Mouse (Mus musculus): ENCODE data around the gene Zdhhc5. TPM values are rescaled to one million over a fixed set of nuclear protein-coding genes. Genes with fewer than 3 reads are reported as not detected.
A peak's percentile ranks its signal among the peaks of the same experiment; 100 is the strongest.

Zdhhc5 gene
- polyA plus RNA-seq, 1 experiment from 2014 or later: 19.5 TPM

- peaks cover 7% of the 10 kb centered on the region; the same call in 1 of the 2 replicates for H3K36me3 ChIP-seq (ENCODE audit: control insufficient read depth, insufficient read depth, low read length)
- ATAC-seq: peak; percentile 88
- peak overlapping the region; percentile 92 for H3K27ac ChIP-seq (ENCODE audit: low read length)
- peak overlapping the region; percentile 95 for H3K4me3 ChIP-seq (ENCODE audit: low read depth, low read length)
- WGBS: 2% methylated on average over 39 of the region's 39 CpGs
- H3K4me1 ChIP-seq (ENCODE audit: control insufficient read depth, insufficient read depth, low read length): peaks cover 9% of the 10 kb centered on the region
- H3K9ac ChIP-seq (ENCODE audit: low read depth, low read length): peak overlapping the region; percentile 88
- peak overlapping the region; percentile 63 for H3K4me2 ChIP-seq (ENCODE audit: low read length)
- H3K9me3 ChIP-seq (replicated peaks; ENCODE audit: control insufficient read depth, low read length, poor library complexity, severe bottlenecking): no peaks in the 10 kb centered on the region
- no peaks in the 10 kb centered on the region for H3K27me3 ChIP-seq (ENCODE audit: control insufficient read depth, insufficient read depth, low read depth, low read length)
Measured at GRCm38 (mm10) chr2:84669828-84670568, 45.0 kb downstream of the Zdhhc5 start.

GRCm38 (mm10) chr2:84666081-84666480, 48.9 kb downstream of the Zdhhc5 start:
- no peak for ATAC-seq
- Histone ChIP-seq H3K4me3 (ENCODE audit: low read depth, low read length) (no peak overlapping the region), H3K27ac (ENCODE audit: low read length) (no peak overlapping the region), H3K4me1 (ENCODE audit: control insufficient read depth, insufficient read depth, low read length) (peaks cover 8% of the 10 kb centered on the region), H3K27me3 (ENCODE audit: control insufficient read depth, insufficient read depth, low read depth, low read length) (no peaks in the 10 kb centered on the region), H3K9ac (ENCODE audit: low read depth, low read length) (no peak overlapping the region), H3K9me3 (replicated peaks; ENCODE audit: control insufficient read depth, low read length, poor library complexity, severe bottlenecking) (no peaks in the 10 kb centered on the region), H3K36me3 (ENCODE audit: control insufficient read depth, insufficient read depth, low read length) (no peaks in the 10 kb centered on the region), H3K4me2 (ENCODE audit: low read length) (no peak overlapping the region)
- 73% methylated on average over 12 of the region's 12 CpGs for WGBS

GRCm38 (mm10) chr2:84662866-84663265, 52.1 kb downstream of the Zdhhc5 start:
- no peak overlapping the region for H3K4me2 ChIP-seq (ENCODE audit: low read length)
- no peaks in the 10 kb centered on the region for H3K36me3 ChIP-seq (ENCODE audit: control insufficient read depth, insufficient read depth, low read length)
- WGBS: 19% methylated on average over 2 of the region's 2 CpGs
- no peaks in the 10 kb centered on the region for H3K27me3 ChIP-seq (ENCODE audit: control insufficient read depth, insufficient read depth, low read depth, low read length)
- H3K4me1 ChIP-seq (ENCODE audit: control insufficient read depth, insufficient read depth, low read length): no peaks in the 10 kb centered on the region
- H3K9me3 ChIP-seq (replicated peaks; ENCODE audit: control insufficient read depth, low read length, poor library complexity, severe bottlenecking): no peaks in the 10 kb centered on the region
- no peak for ATAC-seq
- no peak overlapping the region for H3K27ac ChIP-seq (ENCODE audit: low read length)
- no peak overlapping the region for H3K9ac ChIP-seq (ENCODE audit: low read depth, low read length)
- H3K4me3 ChIP-seq (ENCODE audit: low read depth, low read length): no peak overlapping the region

GRCm38 (mm10) chr2:84660253-84660652, 54.7 kb downstream of the Zdhhc5 start:
- no peak for ATAC-seq
- Histone ChIP-seq H3K9ac (ENCODE audit: low read depth, low read length) (no peak overlapping the region), H3K9me3 (replicated peaks; ENCODE audit: control insufficient read depth, low read length, poor library complexity, severe bottlenecking) (no peaks in the 10 kb centered on the region), H3K27me3 (ENCODE audit: control insufficient read depth, insufficient read depth, low read depth, low read length) (no peaks in the 10 kb centered on the region), H3K4me3 (ENCODE audit: low read depth, low read length) (no peak overlapping the region), H3K36me3 (ENCODE audit: control insufficient read depth, insufficient read depth, low read length) (no peaks in the 10 kb centered on the region), H3K27ac (ENCODE audit: low read length) (no peak overlapping the region), H3K4me2 (ENCODE audit: low read length) (no peak overlapping the region), H3K4me1 (ENCODE audit: control insufficient read depth, insufficient read depth, low read length) (no peaks in the 10 kb centered on the region)
- 62% methylated on average over 3 of the region's 3 CpGs for WGBS

- WGBS: 92% methylated on average over 32 of the region's 32 CpGs
- Histone ChIP-seq H3K27me3 (ENCODE audit: control insufficient read depth, insufficient read depth, low read depth, low read length) (no peaks in the 10 kb centered on the region), H3K4me2 (ENCODE audit: low read length) (no peak within 1 kb of the TSS), H3K4me3 (ENCODE audit: low read depth, low read length) (no peak within 1 kb of the TSS), H3K9me3 (replicated peaks; ENCODE audit: control insufficient read depth, low read length, poor library complexity, severe bottlenecking) (no peaks in the 10 kb centered on the region), H3K4me1 (ENCODE audit: control insufficient read depth, insufficient read depth, low read length) (no peaks in the 10 kb centered on the region), H3K27ac (ENCODE audit: low read length) (no peak within 1 kb of the TSS), H3K9ac (ENCODE audit: low read depth, low read length) (no peak within 1 kb of the TSS), H3K36me3 (ENCODE audit: control insufficient read depth, insufficient read depth, low read length) (no peaks in the 10 kb centered on the region)
- ATAC-seq: no peak
Measured at GRCm38 (mm10) chr2:84658806-84659205, 56.2 kb downstream of the Zdhhc5 start, which contains the start of gene Btbd18. Gene Btbd18, plus strand, starts transcription at chr2:84659079.

- Histone ChIP-seq H3K4me1 (ENCODE audit: control insufficient read depth, insufficient read depth, low read length) (peaks cover 6% of the 10 kb centered on the region; the same call in 1 of the 2 replicates), H3K4me3 (ENCODE audit: low read depth, low read length) (no peak overlapping the region), H3K9me3 (replicated peaks; ENCODE audit: control insufficient read depth, low read length, poor library complexity, severe bottlenecking) (no peaks in the 10 kb centered on the region), H3K27me3 (ENCODE audit: control insufficient read depth, insufficient read depth, low read depth, low read length) (no peaks in the 10 kb centered on the region), H3K4me2 (ENCODE audit: low read length) (no peak overlapping the region), H3K27ac (ENCODE audit: low read length) (no peak overlapping the region), H3K9ac (ENCODE audit: low read depth, low read length) (no peak overlapping the region), H3K36me3 (ENCODE audit: control insufficient read depth, insufficient read depth, low read length) (no peaks in the 10 kb centered on the region)
- no peak for ATAC-seq
- 73% methylated on average over 1 of the region's 1 CpGs for WGBS
Measured at GRCm38 (mm10) chr2:84655864-84656263, 59.1 kb downstream of the Zdhhc5 start.

GRCm38 (mm10) chr2:84653354-84653753, 61.6 kb downstream of the Zdhhc5 start:
- H3K9me3 ChIP-seq (replicated peaks; ENCODE audit: control insufficient read depth, low read length, poor library complexity, severe bottlenecking): no peaks in the 10 kb centered on the region
- ATAC-seq: no peak
- H3K27me3 ChIP-seq (ENCODE audit: control insufficient read depth, insufficient read depth, low read depth, low read length): no peaks in the 10 kb centered on the region
- peaks cover 6% of the 10 kb centered on the region; the same call in 1 of the 2 replicates for H3K4me1 ChIP-seq (ENCODE audit: control insufficient read depth, insufficient read depth, low read length)
- no peak overlapping the region for H3K4me3 ChIP-seq (ENCODE audit: low read depth, low read length)
- H3K4me2 ChIP-seq (ENCODE audit: low read length): no peak overlapping the region
- no peak overlapping the region for H3K27ac ChIP-seq (ENCODE audit: low read length)
- no peaks in the 10 kb centered on the region for H3K36me3 ChIP-seq (ENCODE audit: control insufficient read depth, insufficient read depth, low read length)
- no peak overlapping the region for H3K9ac ChIP-seq (ENCODE audit: low read depth, low read length)

- Histone ChIP-seq H3K9ac (ENCODE audit: low read depth, low read length) (peak within 1 kb of the TSS; percentile 79), H3K27me3 (ENCODE audit: control insufficient read depth, insufficient read depth, low read depth, low read length) (no peaks in the 10 kb centered on the region), H3K4me2 (ENCODE audit: low read length) (peak within 1 kb of the TSS; percentile 63), H3K9me3 (replicated peaks; ENCODE audit: control insufficient read depth, low read length, poor library complexity, severe bottlenecking) (no peaks in the 10 kb centered on the region), H3K27ac (ENCODE audit: low read length) (peak within 1 kb of the TSS; percentile 95), H3K4me1 (ENCODE audit: control insufficient read depth, insufficient read depth, low read length) (peaks cover 27% of the 10 kb centered on the region), H3K4me3 (ENCODE audit: low read depth, low read length) (peak within 1 kb of the TSS; percentile 74), H3K36me3 (ENCODE audit: control insufficient read depth, insufficient read depth, low read length) (no peaks in the 10 kb centered on the region)
- 0% methylated on average over 15 of the region's 15 CpGs for WGBS
- peak; percentile 98 for ATAC-seq
Measured at GRCm38 (mm10) chr2:84650464-84651195, 64.3 kb downstream of the Zdhhc5 start, which contains the start of gene Ctnnd1. Gene Ctnnd1, minus strand, starts transcription at chr2:84650765.

GRCm38 (mm10) chr2:84649674-84650073, 65.3 kb downstream of the Zdhhc5 start:
- ATAC-seq: no peak
- 0% methylated on average over 10 of the region's 10 CpGs for WGBS
- Histone ChIP-seq H3K9me3 (replicated peaks; ENCODE audit: control insufficient read depth, low read length, poor library complexity, severe bottlenecking) (no peaks in the 10 kb centered on the region), H3K4me1 (ENCODE audit: control insufficient read depth, insufficient read depth, low read length) (peaks cover 27% of the 10 kb centered on the region), H3K36me3 (ENCODE audit: control insufficient read depth, insufficient read depth, low read length) (no peaks in the 10 kb centered on the region), H3K9ac (ENCODE audit: low read depth, low read length) (peak overlapping the region; percentile 62), H3K4me2 (ENCODE audit: low read length) (peak overlapping the region; percentile 63), H3K4me3 (ENCODE audit: low read depth, low read length) (peak overlapping the region; percentile 74), H3K27me3 (ENCODE audit: control insufficient read depth, insufficient read depth, low read depth, low read length) (no peaks in the 10 kb centered on the region), H3K27ac (ENCODE audit: low read length) (peak overlapping the region; percentile 53; the same call in 1 of the 2 replicates)

Measured in midbrain, embryonic 16.5 days (tissue).